Mouse (Mus musculus) hematopoietic stem cell, adult 5-6 weeks (primary cell): ENCODE data around the gene Hp. TPM values are rescaled to one million over a fixed set of nuclear protein-coding genes. Genes with fewer than 3 reads are reported as not detected.

Experiments
- ATAC-seq, 2 experiments: fragments of 125-278 bp in 1 of 2; replicated peaks in 1 of 2; 2 replicates each; pipeline ENCODE4 v1.8.0; 2016 to 2017; ENCODE audit warnings: inconsistent platforms in 2 of 2, mild to moderate bottlenecking in 2 of 2, moderate number of reproducible peaks in 2 of 2, low read depth in 1 of 2, moderate TSS enrichment in 1 of 2; ENCODE audit not compliant: low FRiP score in 2 of 2, poor library complexity in 2 of 2, severe bottlenecking in 2 of 2, insufficient read depth in 1 of 2, low TSS enrichment in 1 of 2
- total RNA-seq: library from RNA; stranded (forward); fragments of 172-1452, 232-1000 nt; gene quantifications from 2 replicates; pipeline ENCODE4 v1.2.3, GENCODE M21; 2017

Hp gene
- total RNA-seq, result 26.8 and 110 TPM in 2 replicates

GRCm38 (mm10) chr8:109578900-109579301 lies at the start of gene Hp:
Gene Hp (minus strand): TSS chr8:109579172.
- ATAC-seq, result peak; percentile 65 to 68; a peak in 2 of 4 replicates

- no peak for ATAC-seq
Measured at GRCm38 (mm10) chr8:109628638-109629037, 49.7 kb upstream of the Hp start.

- ATAC-seq, result no peak
Measured at GRCm38 (mm10) chr8:109615569-109615968, 36.6 kb upstream of the Hp start.

- ATAC-seq, result peak; percentile 56 to 63
Measured at GRCm38 (mm10) chr8:109614243-109615210, 35.6 kb upstream of the Hp start, which contains the start of gene Pkd1l3. Gene Pkd1l3 (plus strand): TSS chr8:109614517.

- ATAC-seq, result no peak
Measured at GRCm38 (mm10) chr8:109609153-109609502, 30.2 kb upstream of the Hp start.

- ATAC-seq, result peak; percentile 98 to 99
Measured at GRCm38 (mm10) chr8:109608271-109609152, 29.5 kb upstream of the Hp start, which contains the start of gene Dhodh. Gene Dhodh (minus strand): TSS chr8:109608673.

GRCm38 (mm10) chr8:109607650-109608049 lies 28.7 kb upstream of the Hp start:
- ATAC-seq, result no peak

GRCm38 (mm10) chr8:109606725-109607124 lies 27.8 kb upstream of the Hp start:
- ATAC-seq, result no peak

GRCm38 (mm10) chr8:109595854-109596253 lies 16.9 kb upstream of the Hp start:
- peak; percentile 66 to 78 for ATAC-seq

- peak; percentile 50 to 63; a peak in 3 of 4 replicates for ATAC-seq
Measured at GRCm38 (mm10) chr8:109593117-109593788, 14.3 kb upstream of the Hp start.

GRCm38 (mm10) chr8:109592164-109592563 lies 13.2 kb upstream of the Hp start:
- ATAC-seq, result no peak

GRCm38 (mm10) chr8:109591367-109591766 lies 12.4 kb upstream of the Hp start:
- ATAC-seq, result no peak

GRCm38 (mm10) chr8:109590901-109591300 lies 11.9 kb upstream of the Hp start:
- no peak for ATAC-seq

GRCm38 (mm10) chr8:109586972-109587504 lies 8.1 kb upstream of the Hp start:
- no peak for ATAC-seq

- ATAC-seq, result peak in 1 of 2 experiments; percentile 64; a peak in 1 of 4 replicates
Measured at GRCm38 (mm10) chr8:109585652-109586051, 6.7 kb upstream of the Hp start.

- ATAC-seq, result no peak
Measured at GRCm38 (mm10) chr8:109584830-109585229, 5.9 kb upstream of the Hp start.

- no peak for ATAC-seq
Measured at GRCm38 (mm10) chr8:109584293-109584692, 5.3 kb upstream of the Hp start.
